Mouse (Mus musculus): ENCODE results near the gene Tyw1. TPM values are rescaled to one million over a fixed set of nuclear protein-coding genes. Genes with fewer than 3 reads are reported as not detected.

The Tyw1 gene
- polyA plus RNA-seq, 1 experiment from 2014 or later: 22.9 TPM

- no peaks in the 10 kb centered on the region for H3K27me3 ChIP-seq (replicated peaks)
- no peak overlapping the region for H3K4me2 ChIP-seq
- no peak for ATAC-seq (replicated peaks)
- H3K4me3 ChIP-seq: no peak overlapping the region
- peaks cover 10% of the 10 kb centered on the region; the same call in 1 of the 2 replicates for H3K36me3 ChIP-seq (replicated peaks)
- H3K9ac ChIP-seq: no peak overlapping the region
- 92% methylated on average over 9 of the region's 9 CpGs for WGBS
- H3K27ac ChIP-seq: no peak overlapping the region
- H3K4me1 ChIP-seq: no peaks in the 10 kb centered on the region
- H3K9me3 ChIP-seq: no peaks in the 10 kb centered on the region
These were observed 43.5 kb downstream of the Tyw1 start for GRCm38 (mm10) chr5:130298831-130299460.

- H3K36me3 ChIP-seq (replicated peaks): peaks cover 10% of the 10 kb centered on the region; the same call in 1 of the 2 replicates
These were observed 44.1 kb downstream of the Tyw1 start for GRCm38 (mm10) chr5:130299526-130299925.

GRCm38 (mm10) chr5:130303611-130304010 is 48.2 kb downstream of the Tyw1 start:
- no peaks in the 10 kb centered on the region for H3K27me3 ChIP-seq (replicated peaks)
- no peak overlapping the region for H3K4me3 ChIP-seq
- no peaks in the 10 kb centered on the region for H3K9me3 ChIP-seq
- WGBS: 94% methylated on average over 6 of the region's 6 CpGs
- H3K4me2 ChIP-seq: no peak overlapping the region
- H3K27ac ChIP-seq: no peak overlapping the region
- no peaks in the 10 kb centered on the region for H3K4me1 ChIP-seq
- no peak overlapping the region for H3K9ac ChIP-seq
- ATAC-seq (replicated peaks): no peak
- H3K36me3 ChIP-seq (replicated peaks): peaks cover 8% of the 10 kb centered on the region; the same call in 1 of the 2 replicates

More at GRCm38 (mm10) chr5:130299526-130299925, 44.1 kb downstream of the Tyw1 start:
- H3K9ac ChIP-seq: no peak overlapping the region
- no peaks in the 10 kb centered on the region for H3K27me3 ChIP-seq (replicated peaks)
- H3K4me3 ChIP-seq: no peak overlapping the region
- no peaks in the 10 kb centered on the region for H3K4me1 ChIP-seq
- no peak overlapping the region for H3K27ac ChIP-seq
- WGBS: 96% methylated on average over 8 of the region's 8 CpGs
- no peak for ATAC-seq (replicated peaks)
- H3K9me3 ChIP-seq: no peaks in the 10 kb centered on the region
- H3K4me2 ChIP-seq: no peak overlapping the region

- no peak overlapping the region for H3K4me2 ChIP-seq
- no peaks in the 10 kb centered on the region for H3K36me3 ChIP-seq (replicated peaks)
- ATAC-seq (replicated peaks): no peak
- 80% methylated on average over 7 of the region's 7 CpGs for WGBS
- no peaks in the 10 kb centered on the region for H3K4me1 ChIP-seq
- no peak overlapping the region for H3K9ac ChIP-seq
- H3K9me3 ChIP-seq: no peaks in the 10 kb centered on the region
- no peak overlapping the region for H3K27ac ChIP-seq
- no peak overlapping the region for H3K4me3 ChIP-seq
- H3K27me3 ChIP-seq (replicated peaks): no peaks in the 10 kb centered on the region
These were observed 52.5 kb downstream of the Tyw1 start for GRCm38 (mm10) chr5:130307921-130308320.

- ATAC-seq (replicated peaks): no peak
- Histone ChIP-seq H3K4me2 (no peak overlapping the region), H3K4me1 (no peaks in the 10 kb centered on the region), H3K27ac (no peak overlapping the region), H3K9me3 (no peaks in the 10 kb centered on the region), H3K9ac (no peak overlapping the region), H3K27me3 (replicated peaks) (no peaks in the 10 kb centered on the region), H3K4me3 (no peak overlapping the region), H3K36me3 (replicated peaks) (no peaks in the 10 kb centered on the region)
- WGBS: 97% methylated on average over 4 of the region's 4 CpGs
These were observed 54.7 kb downstream of the Tyw1 start for GRCm38 (mm10) chr5:130310077-130310476.

- 91% methylated on average over 7 of the region's 7 CpGs for WGBS
- ATAC-seq (replicated peaks): no peak
These were observed 55.4 kb downstream of the Tyw1 start for GRCm38 (mm10) chr5:130310827-130311226.

GRCm38 (mm10) chr5:130313488-130313887 is 58.1 kb downstream of the Tyw1 start:
- no peak overlapping the region for H3K27ac ChIP-seq
- no peaks in the 10 kb centered on the region for H3K4me1 ChIP-seq
- H3K27me3 ChIP-seq (replicated peaks): no peaks in the 10 kb centered on the region
- no peak overlapping the region for H3K4me3 ChIP-seq
- ATAC-seq (replicated peaks): no peak
- H3K36me3 ChIP-seq (replicated peaks): no peaks in the 10 kb centered on the region
- H3K9me3 ChIP-seq: no peaks in the 10 kb centered on the region
- H3K9ac ChIP-seq: no peak overlapping the region
- 82% methylated on average over 3 of the region's 3 CpGs for WGBS
- no peak overlapping the region for H3K4me2 ChIP-seq

More at GRCm38 (mm10) chr5:130310827-130311226, 55.4 kb downstream of the Tyw1 start:
- H3K4me2 ChIP-seq: no peak overlapping the region
- no peaks in the 10 kb centered on the region for H3K9me3 ChIP-seq
- no peak overlapping the region for H3K4me3 ChIP-seq
- H3K4me1 ChIP-seq: no peaks in the 10 kb centered on the region
- no peaks in the 10 kb centered on the region for H3K36me3 ChIP-seq (replicated peaks)
- H3K27ac ChIP-seq: no peak overlapping the region
- no peak overlapping the region for H3K9ac ChIP-seq
- H3K27me3 ChIP-seq (replicated peaks): no peaks in the 10 kb centered on the region

- Histone ChIP-seq H3K4me1 (no peaks in the 10 kb centered on the region), H3K9ac (no peak overlapping the region), H3K27ac (no peak overlapping the region), H3K36me3 (replicated peaks) (no peaks in the 10 kb centered on the region), H3K27me3 (replicated peaks) (no peaks in the 10 kb centered on the region), H3K4me3 (no peak overlapping the region), H3K4me2 (no peak overlapping the region), H3K9me3 (no peaks in the 10 kb centered on the region)
- WGBS: 97% methylated on average over 3 of the region's 3 CpGs
- no peak for ATAC-seq (replicated peaks)
These were observed 59.5 kb downstream of the Tyw1 start for GRCm38 (mm10) chr5:130314926-130315325.

- no peaks in the 10 kb centered on the region for H3K9me3 ChIP-seq
- no peaks in the 10 kb centered on the region for H3K36me3 ChIP-seq (replicated peaks)
- no peak overlapping the region for H3K4me3 ChIP-seq
- 88% methylated on average over 9 of the region's 9 CpGs for WGBS
- no peaks in the 10 kb centered on the region for H3K27me3 ChIP-seq (replicated peaks)
- no peak for ATAC-seq (replicated peaks)
- H3K4me1 ChIP-seq: no peaks in the 10 kb centered on the region
- H3K27ac ChIP-seq: no peak overlapping the region
- no peak overlapping the region for H3K4me2 ChIP-seq
- no peak overlapping the region for H3K9ac ChIP-seq
These were observed 60.9 kb downstream of the Tyw1 start for GRCm38 (mm10) chr5:130316321-130316720.

GRCm38 (mm10) chr5:130319783-130320182 is 64.4 kb downstream of the Tyw1 start:
- H3K4me3 ChIP-seq: no peak overlapping the region
- no peaks in the 10 kb centered on the region; the same call in 1 of the 2 replicates for H3K36me3 ChIP-seq (replicated peaks)
- WGBS: 94% methylated on average over 5 of the region's 5 CpGs
- no peak overlapping the region for H3K27ac ChIP-seq
- no peaks in the 10 kb centered on the region for H3K9me3 ChIP-seq
- H3K9ac ChIP-seq: no peak overlapping the region
- ATAC-seq (replicated peaks): no peak
- no peaks in the 10 kb centered on the region for H3K27me3 ChIP-seq (replicated peaks)
- no peaks in the 10 kb centered on the region for H3K4me1 ChIP-seq
- H3K4me2 ChIP-seq: no peak overlapping the region

GRCm38 (mm10) chr5:130320485-130320884 is 65.1 kb downstream of the Tyw1 start:
- no peak overlapping the region for H3K4me2 ChIP-seq
- no peak overlapping the region for H3K27ac ChIP-seq
- no peaks in the 10 kb centered on the region for H3K27me3 ChIP-seq (replicated peaks)
- no peaks in the 10 kb centered on the region; the same call in 1 of the 2 replicates for H3K36me3 ChIP-seq (replicated peaks)
- ATAC-seq (replicated peaks): no peak
- H3K4me1 ChIP-seq: no peaks in the 10 kb centered on the region
- WGBS: 81% methylated on average over 3 of the region's 3 CpGs
- H3K9ac ChIP-seq: no peak overlapping the region
- H3K4me3 ChIP-seq: no peak overlapping the region
- H3K9me3 ChIP-seq: no peaks in the 10 kb centered on the region

GRCm38 (mm10) chr5:130325486-130325885 is 70.1 kb downstream of the Tyw1 start:
- H3K4me1 ChIP-seq: no peaks in the 10 kb centered on the region
- H3K4me2 ChIP-seq: no peak overlapping the region
- H3K36me3 ChIP-seq (replicated peaks): no peaks in the 10 kb centered on the region; the same call in 1 of the 2 replicates
- H3K27me3 ChIP-seq (replicated peaks): no peaks in the 10 kb centered on the region
- H3K9me3 ChIP-seq: no peaks in the 10 kb centered on the region
- H3K4me3 ChIP-seq: no peak overlapping the region
- no peak overlapping the region for H3K27ac ChIP-seq
- WGBS: 94% methylated on average over 8 of the region's 8 CpGs
- no peak overlapping the region for H3K9ac ChIP-seq
- ATAC-seq (replicated peaks): no peak

GRCm38 (mm10) chr5:130327615-130328263 is 72.3 kb downstream of the Tyw1 start:
- H3K9me3 ChIP-seq: no peaks in the 10 kb centered on the region
- H3K4me3 ChIP-seq: no peak overlapping the region
- no peak overlapping the region for H3K4me2 ChIP-seq
- H3K4me1 ChIP-seq: no peaks in the 10 kb centered on the region; the same call in 1 of the 2 replicates
- ATAC-seq (replicated peaks): no peak
- no peaks in the 10 kb centered on the region; the same call in 1 of the 2 replicates for H3K36me3 ChIP-seq (replicated peaks)
- 83% methylated on average over 6 of the region's 6 CpGs for WGBS
- no peaks in the 10 kb centered on the region for H3K27me3 ChIP-seq (replicated peaks)
- H3K9ac ChIP-seq: no peak overlapping the region
- H3K27ac ChIP-seq: no peak overlapping the region
